Mouse (Mus musculus): ENCODE results near the gene Csrp3.

- TF ChIP-seq CTCF (IDR thresholded peaks at IDR 0.05; ENCODE audit: low read depth) (no peak), EP300 (IDR thresholded peaks at IDR 0.05; ENCODE audit: low read depth) (no peak)
Measured at GRCm38 (mm10) chr7:48870579-48871180, 22.8 kb upstream of the Csrp3 start.

Measured in liver, embryonic 14.5 days (tissue).